Mouse (Mus musculus) natural killer cell, adult 2 months (primary cell): ENCODE measurements around the gene Galnt7.
A peak's percentile ranks its signal among the peaks of the same experiment; 100 is the strongest.

ENCODE experiments used
- DNase-seq, 2 experiments: peaks; one replicate each; pipeline ENCODE4 v3.0.0; 2022; ENCODE audit warnings: low spot score in 2 of 2

Gene Galnt7

DNA sequence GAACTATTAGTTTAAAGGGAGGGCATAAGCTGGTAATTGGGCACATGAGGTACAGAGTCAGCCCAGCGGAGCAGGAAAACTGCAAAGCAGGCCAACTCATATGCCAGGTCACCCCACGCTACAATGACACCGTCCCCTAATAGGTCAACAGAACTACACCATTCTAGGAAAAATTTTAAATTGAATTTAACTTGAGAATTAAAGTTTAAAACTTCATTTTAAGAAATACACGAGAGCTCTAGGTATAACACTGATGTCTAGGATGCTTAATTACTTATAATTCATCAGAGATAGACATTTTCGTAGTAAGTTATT lies 67.7 kb downstream of the Galnt7 start:
- DNase-seq = no peak

DNA sequence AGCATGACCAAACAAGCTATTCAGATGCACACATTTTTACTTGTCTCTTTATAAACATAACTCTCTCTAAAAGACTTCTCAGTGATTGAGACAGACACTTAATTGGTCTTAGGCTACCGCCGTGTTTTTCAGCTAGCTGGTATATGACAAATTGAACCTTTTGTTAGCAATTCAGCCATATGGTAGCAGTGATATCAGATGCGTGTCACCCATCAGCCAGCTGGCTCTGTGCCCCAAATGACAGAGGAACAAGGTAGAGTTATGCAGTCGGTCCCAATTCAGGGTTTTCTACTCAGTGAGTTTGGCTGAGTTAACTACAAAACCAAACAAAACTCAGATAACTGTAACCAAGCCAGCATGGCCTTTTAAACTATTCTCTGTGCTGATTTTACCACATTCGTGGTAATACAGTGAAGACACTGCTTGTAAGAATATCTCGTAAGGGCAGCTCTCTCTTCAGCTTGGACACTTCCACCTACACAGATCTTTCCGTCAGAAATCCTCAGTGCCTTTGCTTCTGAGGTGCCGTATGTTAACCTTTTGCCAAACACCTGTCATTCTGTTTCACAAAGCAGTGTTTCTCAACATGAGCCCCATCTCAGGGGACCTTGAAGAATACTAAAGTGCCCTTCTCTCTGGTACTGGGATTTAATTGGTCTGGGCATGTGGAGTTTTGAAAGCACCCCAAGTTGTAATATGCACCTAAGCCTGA lies 68.3 kb downstream of the Galnt7 start:
- no peak for DNase-seq

DNA sequence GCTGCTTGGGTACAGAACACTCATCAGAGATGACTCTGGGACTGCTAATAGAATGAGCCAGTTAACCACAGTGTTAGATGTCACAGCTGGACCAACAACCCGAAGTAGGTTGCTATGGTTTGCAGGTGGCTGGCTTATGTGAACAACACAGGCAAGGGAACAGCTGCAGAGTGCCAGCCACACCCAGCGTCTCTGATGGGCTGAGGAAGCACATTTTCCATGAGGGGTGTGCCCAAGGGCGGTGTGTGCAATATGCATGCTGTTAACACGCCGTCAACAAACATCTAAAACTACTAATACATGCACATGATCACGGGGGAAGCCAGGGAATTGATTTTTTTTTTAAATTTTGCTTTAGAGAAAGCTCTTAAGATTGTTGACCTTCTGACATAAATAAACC lies 73.0 kb downstream of the Galnt7 start:
- DNase-seq = peak; percentile 46 to 55

DNA sequence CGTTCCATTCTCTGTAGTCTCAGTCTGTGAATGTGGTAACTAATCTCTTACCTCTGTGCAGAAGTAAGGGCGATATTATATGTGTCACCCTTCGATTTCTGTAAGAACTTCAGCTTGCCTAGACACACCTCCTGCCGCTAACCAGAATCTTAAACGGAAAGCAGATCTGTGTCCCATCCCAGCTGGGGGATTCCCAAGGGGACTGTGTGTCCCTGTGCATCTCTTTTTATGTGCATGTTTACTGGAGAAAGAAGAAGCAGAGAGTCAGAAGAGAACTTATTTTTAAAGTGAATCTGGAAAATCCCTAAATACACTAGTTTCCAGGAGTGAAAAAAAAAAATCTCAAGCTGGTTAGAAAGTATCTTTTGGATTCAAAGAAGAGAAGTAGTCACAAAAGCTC lies 75.5 kb downstream of the Galnt7 start:
- DNase-seq = no peak

DNA sequence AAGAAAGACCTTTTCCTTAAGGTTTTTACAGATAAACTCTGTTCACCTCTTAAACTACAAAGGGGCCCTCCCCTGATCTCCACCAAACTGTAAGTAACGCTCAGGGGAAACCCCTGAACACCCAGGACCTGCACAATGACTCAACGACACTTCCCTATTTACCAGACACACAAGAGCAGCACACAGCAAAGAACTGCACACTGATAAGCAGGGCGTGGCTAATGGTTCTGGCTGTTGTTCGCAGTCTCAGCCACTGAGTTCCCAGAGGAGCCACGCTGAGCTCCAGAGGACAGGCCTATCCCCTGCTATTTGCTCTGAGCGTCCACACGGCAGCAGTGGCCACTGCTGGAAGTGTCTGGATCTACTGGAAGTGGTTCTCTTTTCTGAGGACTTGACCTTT lies 76.6 kb downstream of the Galnt7 start:
- DNase-seq = peak; percentile 63 to 77

DNA sequence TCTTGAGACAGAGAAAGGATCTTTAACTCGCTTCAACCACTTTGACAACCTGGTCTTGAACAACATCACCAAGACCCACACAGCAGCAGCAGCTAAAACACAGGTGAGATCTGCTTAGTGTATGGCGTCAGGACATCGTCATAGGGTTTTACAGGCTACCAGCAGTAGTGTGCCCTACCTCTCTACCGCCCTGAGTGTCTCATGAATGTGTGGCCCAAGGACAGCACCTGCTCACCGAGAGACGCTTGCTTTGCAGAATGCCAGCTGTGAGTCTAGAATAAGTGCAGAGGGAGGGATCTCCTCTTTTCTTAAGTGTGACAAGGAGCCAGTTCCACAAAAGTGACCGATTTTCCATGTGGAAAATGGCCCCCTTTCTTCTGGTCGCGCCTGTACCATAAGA lies 77.5 kb downstream of the Galnt7 start:
- no peak for DNase-seq

DNA sequence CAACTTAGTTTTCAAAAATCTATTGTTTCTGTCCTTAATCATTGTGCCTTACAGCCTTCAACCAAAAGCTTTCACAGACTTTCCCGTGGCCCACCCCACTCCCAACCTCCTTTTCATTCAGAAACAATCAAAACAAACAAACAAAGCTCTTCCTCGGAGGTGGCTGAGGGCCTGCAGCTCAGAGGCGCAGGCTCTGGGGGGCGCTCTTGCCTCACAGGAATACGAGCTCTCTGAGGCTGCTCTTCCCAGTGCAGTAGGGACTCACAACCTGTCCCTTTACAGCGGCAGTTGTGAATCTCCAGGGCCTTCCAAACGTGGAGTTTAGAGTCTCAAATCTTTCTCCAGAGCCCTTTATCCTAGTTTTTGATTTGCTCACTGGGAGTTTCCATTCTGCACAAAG lies 78.4 kb downstream of the Galnt7 start:
- DNase-seq = peak; percentile 49 to 69

DNA sequence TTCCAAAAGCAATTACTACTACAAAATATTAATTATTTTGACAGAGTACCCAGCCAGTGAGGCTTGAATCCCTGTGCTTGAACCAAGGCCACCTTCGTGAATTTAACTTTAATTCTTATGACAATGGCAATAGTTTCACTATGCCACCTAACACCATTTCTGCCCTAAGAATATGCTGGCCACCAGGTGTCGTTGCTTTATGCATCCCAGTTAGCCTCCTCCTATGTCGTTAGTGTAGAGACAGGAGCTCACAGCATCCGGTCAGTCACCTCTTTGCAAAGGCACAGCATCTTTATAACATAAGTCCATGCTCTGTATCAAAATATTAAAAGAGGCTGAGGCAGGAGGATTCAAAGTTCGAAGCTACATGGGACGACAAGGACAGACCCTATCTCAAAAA lies 79.0 kb downstream of the Galnt7 start:
- DNase-seq = no peak

DNA sequence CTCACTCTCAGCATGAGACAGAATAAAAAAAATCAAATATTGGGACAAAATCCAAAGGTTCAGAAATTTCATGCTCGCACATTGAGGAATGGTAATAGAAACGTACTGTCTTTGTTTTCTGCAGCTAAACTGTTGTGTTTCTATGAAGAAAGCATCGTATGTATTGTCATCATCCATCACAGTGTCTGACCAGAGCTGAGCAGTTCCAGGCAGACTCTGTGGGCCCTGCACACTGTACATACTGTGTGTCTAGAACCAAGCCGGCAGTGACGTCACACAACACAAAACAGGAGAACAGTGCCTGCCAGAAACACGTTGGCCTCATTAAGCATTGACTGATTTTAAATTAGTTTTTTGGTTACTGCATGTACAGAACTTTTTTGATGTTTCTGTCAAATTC lies 82.9 kb downstream of the Galnt7 start:
- no peak for DNase-seq

DNA sequence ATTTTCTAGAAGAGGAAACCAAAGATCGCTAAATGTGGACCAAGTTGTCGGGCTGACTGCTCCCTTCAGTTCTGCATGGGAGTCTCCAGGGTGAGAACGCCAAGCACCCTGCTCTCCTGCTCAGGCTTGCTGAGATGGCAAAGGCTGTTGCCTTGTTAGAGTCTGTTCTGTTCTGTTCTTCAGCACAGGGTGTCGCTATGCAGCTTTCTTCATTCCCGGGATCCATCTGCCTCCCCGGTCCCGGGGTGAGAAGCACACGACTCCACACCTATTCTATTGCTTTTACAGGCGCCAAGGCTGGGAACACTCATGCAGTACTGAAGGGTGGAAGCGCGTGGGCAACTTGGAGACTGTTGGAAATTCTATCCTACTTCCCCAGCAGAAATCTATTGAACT lies 83.4 kb downstream of the Galnt7 start:
- no peak for DNase-seq

DNA sequence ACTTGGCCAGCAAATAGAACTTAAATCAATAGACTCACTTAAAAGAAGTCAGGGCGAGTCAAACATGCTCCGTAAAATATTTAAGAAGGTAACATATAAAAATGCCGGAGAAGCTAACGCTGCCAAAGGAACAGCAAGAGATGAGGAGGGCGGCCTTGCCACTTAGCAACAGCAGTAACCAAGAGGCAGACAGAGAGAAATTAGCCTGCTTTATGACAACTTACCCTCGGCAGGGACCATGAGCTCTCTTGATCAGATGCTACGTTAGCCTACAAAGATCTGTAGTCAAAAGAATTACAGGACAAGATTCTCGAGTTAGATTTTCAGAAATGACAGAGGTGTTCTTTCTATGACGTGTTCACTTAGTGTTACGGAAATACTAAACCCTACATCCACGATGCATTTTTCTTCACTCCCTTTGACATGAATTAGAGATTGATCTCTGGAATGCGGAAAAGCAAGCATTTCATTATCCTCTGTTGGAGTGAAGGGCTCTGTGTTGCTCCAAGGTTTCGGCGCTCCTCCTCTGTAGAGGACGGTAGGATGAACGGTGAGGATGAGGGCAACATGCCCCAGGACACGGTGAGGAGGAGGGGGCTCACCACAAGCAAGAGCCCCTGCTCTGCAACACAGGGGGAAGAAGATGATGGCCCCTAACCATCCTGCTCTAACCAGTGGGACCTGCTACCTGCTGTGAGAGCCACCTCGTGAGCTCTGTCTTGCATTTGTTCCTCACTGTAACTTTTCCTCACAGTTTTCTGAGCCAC lies 84.0 kb downstream of the Galnt7 start:
- no peak for DNase-seq

DNA sequence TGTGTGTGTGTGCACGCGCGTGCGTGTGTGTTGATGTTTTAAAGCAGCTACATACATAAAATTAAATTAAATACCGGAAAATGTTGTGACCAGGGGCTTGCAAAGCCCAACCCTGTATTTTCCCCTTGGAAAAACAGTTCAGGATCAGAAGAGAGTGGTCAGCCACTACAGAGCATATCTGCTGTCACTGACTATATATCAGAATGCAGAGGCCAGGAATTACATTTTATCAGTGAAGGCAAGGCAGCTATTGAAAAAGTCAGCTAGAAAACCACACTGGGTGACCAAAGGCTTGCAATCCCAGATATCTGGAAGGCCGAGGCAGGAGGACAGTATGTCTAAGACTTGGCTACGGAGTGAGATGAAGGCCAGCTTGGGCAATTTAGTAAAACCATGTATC lies 84.8 kb downstream of the Galnt7 start:
- no peak for DNase-seq

DNA sequence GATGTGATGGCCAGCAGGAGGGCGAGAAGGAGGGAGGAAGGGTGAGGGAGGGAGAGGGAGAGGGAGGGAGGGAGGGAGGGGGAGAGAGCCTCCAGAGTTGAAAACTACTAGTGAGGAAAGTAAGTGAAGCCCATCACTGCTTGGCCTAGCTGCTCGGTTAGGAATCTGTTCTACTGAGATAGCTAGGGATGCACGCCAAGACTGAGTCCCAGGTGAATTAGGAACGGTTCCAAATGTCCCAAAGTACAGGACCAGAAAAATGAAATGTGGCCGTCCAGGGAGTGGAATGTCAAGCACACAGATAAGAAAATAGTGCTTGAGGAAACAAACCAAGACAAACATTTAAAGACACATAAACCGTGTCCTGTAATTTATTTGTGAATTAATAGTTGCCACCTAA lies 87.8 kb downstream of the Galnt7 start:
- no peak for DNase-seq

DNA sequence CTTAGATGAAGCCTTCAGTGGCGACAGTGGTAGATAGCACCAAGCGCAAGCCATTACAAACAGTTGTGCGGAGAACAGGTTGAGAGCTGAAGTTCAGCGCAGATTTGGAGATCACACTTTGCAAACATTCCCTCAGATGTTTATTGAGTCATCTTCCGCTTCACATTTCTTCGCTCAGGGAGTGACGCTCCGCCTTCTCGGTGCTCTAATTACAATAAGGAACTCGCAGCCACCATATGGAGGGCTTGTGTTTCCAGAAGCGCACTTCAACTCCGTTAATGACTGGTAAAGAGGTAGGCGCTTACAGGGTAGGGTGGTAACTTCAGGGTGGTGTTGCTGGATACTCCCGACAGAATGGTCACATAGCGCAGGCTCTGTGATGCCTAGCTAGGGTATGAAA lies 89.1 kb downstream of the Galnt7 start:
- DNase-seq = no peak

DNA sequence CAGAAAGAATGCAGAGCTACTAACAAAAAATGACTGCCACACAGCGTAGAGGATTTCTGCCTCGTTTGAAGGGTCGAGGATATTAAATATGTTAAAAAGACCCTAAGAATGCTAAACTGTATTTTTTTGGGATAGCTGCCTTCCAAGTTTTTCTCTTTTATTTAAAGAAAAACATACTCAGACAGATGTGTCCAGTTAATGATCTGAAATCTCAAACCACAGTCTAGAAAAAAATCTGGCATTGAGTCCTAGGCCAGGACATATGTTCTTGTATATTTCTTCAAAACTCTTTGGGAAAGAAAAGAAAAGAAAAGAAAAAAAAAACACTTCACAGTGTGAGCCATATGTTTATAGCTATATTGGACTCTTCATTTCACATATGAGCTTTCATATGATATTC lies 90.1 kb downstream of the Galnt7 start:
- no peak for DNase-seq

DNA sequence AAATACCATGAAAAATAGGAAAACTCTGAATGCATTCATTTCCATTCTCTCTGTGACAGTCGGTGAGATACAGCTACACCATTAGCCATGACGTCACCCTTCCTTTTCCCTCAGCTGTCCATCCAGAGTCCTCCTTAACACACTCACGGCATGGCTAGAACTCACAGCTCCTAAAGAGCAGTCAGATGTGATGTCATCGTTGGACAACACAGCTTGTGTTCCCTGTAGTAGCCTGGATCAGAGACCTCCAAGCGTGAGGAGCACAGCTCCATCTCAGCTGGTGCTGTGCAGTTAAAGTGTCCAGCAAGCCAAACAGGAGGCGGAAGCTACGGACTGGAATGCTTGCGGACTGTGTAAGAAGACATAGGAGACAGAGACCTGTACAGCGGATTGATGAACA lies 91.9 kb downstream of the Galnt7 start:
- no peak for DNase-seq

DNA sequence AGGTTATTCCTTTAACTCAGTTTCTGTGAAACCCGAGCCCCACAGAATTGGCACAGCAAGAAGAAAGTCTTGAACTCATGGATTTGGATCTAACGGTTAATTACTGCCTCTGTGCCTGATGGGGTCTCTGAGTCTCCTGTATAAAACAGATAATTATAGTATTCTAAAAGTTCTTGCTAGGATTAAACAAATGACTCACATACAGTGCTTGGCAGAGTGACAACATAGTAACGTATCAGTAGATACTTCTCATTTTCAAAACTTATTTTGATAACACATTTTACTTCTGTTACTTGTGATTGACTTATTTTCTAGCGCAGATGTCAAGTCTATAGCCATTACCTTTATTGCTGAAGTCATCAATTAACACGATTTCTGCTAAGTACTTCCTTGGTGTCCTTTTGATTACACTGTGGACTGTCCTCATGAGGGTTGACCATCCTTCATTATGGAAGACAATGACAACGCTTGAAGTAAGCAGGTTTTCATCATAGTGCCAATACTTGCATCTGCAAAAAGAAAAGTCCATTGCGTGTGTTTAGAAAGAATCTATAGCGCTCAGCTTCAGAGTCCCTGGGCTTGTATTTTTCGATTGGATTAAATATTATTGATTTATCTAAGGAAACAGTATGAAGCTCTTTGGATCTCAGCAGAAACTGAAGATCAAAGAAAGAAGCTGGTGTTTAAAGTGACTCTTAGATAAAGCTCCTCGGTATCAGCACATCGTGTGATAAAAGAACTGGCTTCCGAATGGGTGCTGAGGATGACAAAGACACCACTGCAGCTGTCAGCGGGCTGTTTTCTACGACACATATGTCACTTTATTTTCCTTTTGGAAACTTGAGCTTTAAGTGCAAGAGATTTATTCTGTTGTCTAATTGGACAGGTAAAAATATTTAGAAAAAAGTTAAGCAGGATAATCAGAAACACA lies 100.5 kb downstream of the Galnt7 start:
- DNase-seq = no peak

DNA sequence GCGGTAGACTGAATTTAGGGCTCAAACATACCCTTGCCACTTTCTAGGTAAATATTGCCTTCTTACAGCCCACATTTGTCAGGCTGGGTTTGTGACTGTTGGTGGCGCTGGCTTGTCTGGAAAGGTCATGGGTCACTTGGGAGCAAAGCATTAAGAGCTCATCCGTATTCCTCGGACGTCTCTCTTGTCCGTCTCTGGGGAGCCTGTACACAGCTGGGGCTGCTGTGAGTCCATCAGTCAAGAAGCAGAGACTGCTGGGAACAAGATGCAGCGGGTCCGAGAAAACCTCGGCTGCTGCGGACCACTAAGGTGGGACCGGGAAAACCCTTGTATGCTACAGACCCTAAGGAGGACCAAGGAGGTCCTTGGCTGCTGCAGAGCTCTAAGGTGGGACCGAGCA lies 105.3 kb downstream of the Galnt7 start:
- DNase-seq = no peak

DNA sequence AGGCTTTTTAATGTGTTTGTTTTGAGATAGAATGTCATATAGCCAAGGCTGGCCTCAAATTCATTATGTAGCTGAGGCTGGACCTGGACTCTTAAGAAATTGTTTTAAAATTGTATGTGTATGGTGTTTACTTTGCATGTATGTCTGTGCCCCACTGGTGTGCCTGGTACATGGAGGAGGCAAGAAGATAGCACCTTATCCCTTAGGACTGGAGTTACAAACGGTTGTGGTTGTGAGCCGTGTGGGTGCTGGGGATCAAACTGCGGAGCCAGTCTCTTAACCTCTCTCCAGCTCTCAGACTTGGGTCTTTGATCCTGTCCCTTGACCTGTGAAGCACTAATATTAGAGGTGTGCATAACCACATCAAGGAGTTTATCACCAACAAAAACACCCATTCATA lies 106.0 kb downstream of the Galnt7 start:
- no peak for DNase-seq

DNA sequence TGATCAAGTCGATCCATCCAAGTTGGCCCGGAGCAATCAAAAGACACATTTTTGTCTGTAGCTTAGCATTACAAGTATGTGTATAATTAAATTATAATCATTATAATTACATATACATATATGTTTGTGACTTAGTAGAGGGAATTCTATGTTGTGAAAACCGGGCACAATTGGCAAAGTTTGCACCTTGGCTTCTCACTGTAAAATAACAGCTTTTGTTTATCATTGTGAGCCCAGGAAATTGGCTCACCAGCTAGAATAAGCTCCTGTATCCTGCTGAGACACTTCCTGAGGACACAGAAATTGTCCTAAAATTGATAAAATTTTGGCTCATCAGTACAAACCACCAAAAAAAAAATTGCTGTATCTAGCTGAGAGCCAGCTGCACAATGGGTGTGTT lies 106.4 kb downstream of the Galnt7 start:
- no peak for DNase-seq

DNA sequence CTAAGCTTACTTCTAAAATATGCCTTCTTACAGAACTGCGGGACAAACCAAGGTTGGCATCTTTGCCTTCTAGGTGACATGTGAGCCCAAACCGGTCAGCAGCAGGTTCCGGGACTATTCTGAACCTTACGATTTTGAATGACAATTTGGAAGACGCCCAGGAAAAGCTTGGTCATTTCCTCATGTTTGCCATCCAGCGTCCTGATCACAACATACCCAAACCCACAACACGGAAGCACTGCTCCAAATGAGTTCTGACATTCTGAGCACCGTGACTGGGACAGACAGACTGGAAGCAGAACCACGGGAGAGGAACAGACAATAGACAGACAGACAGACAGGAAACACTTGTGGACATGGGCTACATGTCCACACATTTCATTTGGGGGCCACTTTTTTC lies 111.4 kb downstream of the Galnt7 start:
- no peak for DNase-seq

DNA sequence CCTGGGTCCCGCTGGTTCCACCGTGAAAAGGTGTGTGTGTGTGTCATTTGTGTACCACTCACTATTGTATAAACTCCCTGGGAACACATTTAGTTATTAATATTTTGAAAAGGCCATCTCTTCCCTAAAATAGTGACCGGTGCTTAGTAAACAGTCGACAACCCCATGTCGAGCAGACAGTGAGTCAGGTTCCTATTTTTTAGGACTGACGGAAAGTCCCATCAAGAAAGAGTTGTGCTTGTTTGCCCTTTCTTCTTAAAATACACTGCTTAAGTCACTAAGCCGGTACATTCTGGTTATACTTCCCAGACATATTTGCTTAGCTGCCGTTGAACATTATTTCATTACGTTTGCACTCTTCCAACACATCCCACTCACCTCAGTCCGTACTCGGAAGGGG lies 111.9 kb downstream of the Galnt7 start:
- no peak for DNase-seq
